Mouse (Mus musculus): ENCODE data around the gene Pgk2. TPM values are rescaled to one million over a fixed set of nuclear protein-coding genes. Genes with fewer than 3 reads are reported as not detected.

Pgk2 gene
- total RNA-seq (2023) = not detected in 4 replicates

DNA sequence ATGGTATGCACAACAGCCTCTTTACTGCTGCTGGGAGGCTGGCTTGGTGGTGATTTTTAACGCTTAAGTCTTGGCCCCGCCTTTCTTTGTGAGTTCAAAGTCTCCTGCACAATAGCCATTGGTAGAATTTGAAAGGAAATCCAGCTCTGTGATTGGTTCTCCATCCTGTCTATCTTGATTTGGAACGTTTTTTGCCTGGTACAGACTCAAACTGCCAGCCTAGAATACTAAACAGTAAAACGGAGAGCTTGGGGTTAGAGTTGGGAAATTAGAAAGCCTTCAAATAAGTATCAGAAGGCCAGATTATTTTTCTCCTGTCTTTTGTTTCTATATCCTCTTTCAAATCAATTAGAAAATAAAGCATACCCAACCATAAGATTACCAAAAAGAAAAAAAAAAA is at the start of gene Pgk2:
Gene Pgk2 (minus strand): TSS at position 101 of the 400 bp plus-strand sequence.

DNA sequence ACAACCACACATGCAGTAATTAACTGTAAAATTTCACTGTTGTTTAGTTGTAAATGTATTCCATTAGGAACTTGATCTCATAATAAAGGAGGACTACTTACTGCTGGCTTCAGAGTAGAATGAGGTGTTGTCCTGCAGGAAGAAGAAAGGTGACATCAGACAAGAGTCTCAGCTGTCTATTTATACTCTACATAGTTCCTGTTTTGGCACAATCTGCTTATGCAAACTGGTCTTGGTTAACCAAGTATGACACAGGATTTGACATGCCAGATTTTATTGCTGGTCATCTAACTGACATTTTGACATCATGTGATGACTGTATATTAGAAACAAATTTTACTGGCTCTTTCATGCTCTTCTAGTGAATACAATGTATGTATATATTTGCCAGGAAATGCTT is 33.7 kb upstream of the Pgk2 start, which contains the start of gene Crisp3:
Gene Crisp3 (minus strand): TSS at position 154 of the 400 bp plus-strand sequence.

Other genes starting within 250 kb of the Pgk2 start
- not detected in 4 replicates for gene AC192777.2, start 113.2 kb downstream of the Pgk2 start, total RNA-seq (2023)
- 1.1 to 1.6 TPM (median 1.5 TPM) in 4 replicates for gene Crisp3, start 33.6 kb upstream of the Pgk2 start, total RNA-seq (2023)
- not detected in 4 replicates for gene Crisp1, start 110.6 kb upstream of the Pgk2 start, total RNA-seq (2023)

Measured in B cell, adult 62 days (primary cell).